Mouse (Mus musculus): ENCODE data around the gene Sema4g. TPM values are rescaled to one million over a fixed set of nuclear protein-coding genes. Genes with fewer than 3 reads are reported as not detected.

The Sema4g gene
- total RNA-seq, 4 experiments from 2014 or later, result 4.3 to 14.9 (median 10.2) TPM

- DNase-seq, result peak; percentile 54
These were observed 16.5 kb downstream of the Sema4g start, which contains the start of gene Twnk for GRCm38 (mm10) chr19:45005444-45005843. TSS of gene Twnk (plus strand) at chr19:45005663.

- DNase-seq, result peak; percentile 96
These were observed 17.2 kb downstream of the Sema4g start, which contains the start of gene Mrpl43 for GRCm38 (mm10) chr19:45005957-45006712. TSS of gene Mrpl43 (minus strand) at chr19:45006442.

GRCm38 (mm10) chr19:45007021-45007420 is 18.1 kb downstream of the Sema4g start:
- DNase-seq, result peak; percentile 25

- peak; percentile 71 for DNase-seq
These were observed 18.7 kb downstream of the Sema4g start for GRCm38 (mm10) chr19:45007425-45008191.

GRCm38 (mm10) chr19:45010646-45011045 is 21.7 kb downstream of the Sema4g start:
- peak; percentile 70 for DNase-seq

- no peak for DNase-seq
These were observed 23.3 kb downstream of the Sema4g start for GRCm38 (mm10) chr19:45012219-45012618.

- no peak for DNase-seq
These were observed 23.7 kb downstream of the Sema4g start for GRCm38 (mm10) chr19:45012636-45013035.

GRCm38 (mm10) chr19:45013581-45014225 is 24.8 kb downstream of the Sema4g start:
- no peak for DNase-seq

GRCm38 (mm10) chr19:45014335-45014971 is 25.6 kb downstream of the Sema4g start, which contains the start of gene Lzts2:
TSS of gene Lzts2 (plus strand) at chr19:45014414.
- DNase-seq, result no peak

GRCm38 (mm10) chr19:45014981-45015402 is 26.1 kb downstream of the Sema4g start:
- DNase-seq, result peak; percentile 70

- DNase-seq, result peak; percentile 67
These were observed 26.8 kb downstream of the Sema4g start for GRCm38 (mm10) chr19:45015518-45016281.

GRCm38 (mm10) chr19:45016341-45017215 is 27.7 kb downstream of the Sema4g start:
- DNase-seq, result peak; percentile 80

- peak; percentile 82 for DNase-seq
These were observed 28.4 kb downstream of the Sema4g start for GRCm38 (mm10) chr19:45017216-45017771.

- peak; percentile 88 for DNase-seq
These were observed 29.0 kb downstream of the Sema4g start for GRCm38 (mm10) chr19:45017909-45018308.

GRCm38 (mm10) chr19:45018351-45018831 is 29.5 kb downstream of the Sema4g start:
- DNase-seq, result no peak

GRCm38 (mm10) chr19:45020348-45020747 is 31.4 kb downstream of the Sema4g start:
- DNase-seq, result peak; percentile 76

GRCm38 (mm10) chr19:45021362-45021761 is 32.5 kb downstream of the Sema4g start:
- no peak for DNase-seq

- DNase-seq, result no peak
These were observed 35.1 kb downstream of the Sema4g start for GRCm38 (mm10) chr19:45023993-45024392.

GRCm38 (mm10) chr19:45024775-45025174 is 35.9 kb downstream of the Sema4g start:
- DNase-seq, result no peak

All from adrenal gland, adult 8-10 months (tissue).